ENCODE assay signal across 8 mouse cellular contexts in genomic region chr9:25251611-25252282, GRCm38 (mm10). TPM values are rescaled to one million over a fixed set of nuclear protein-coding genes. Genes with fewer than 3 reads are reported as not detected.
DNase-seq lines count a peak whose midpoint lies in the region; ATAC-seq and TF ChIP-seq lines count a peak whose summit lies in the region.

No protein-coding gene starts in this region.

- peak overlapping the region; percentile 98 for H3K9ac ChIP-seq in forebrain, embryonic 16.5 days (replicated peaks; ENCODE audit: low read depth, low read length)
- peak overlapping the region; percentile 76 for H3K9ac ChIP-seq in lung, embryonic 15.5 days

- H3K27me3 ChIP-seq in forebrain, embryonic 16.5 days (replicated peaks; ENCODE audit: control insufficient read depth, insufficient read depth, low read length) = no peaks in the 10 kb centered on the region
- no peaks in the 10 kb centered on the region for H3K27me3 ChIP-seq in lung, embryonic 15.5 days

- no peaks in the 10 kb centered on the region for H3K9me3 ChIP-seq in forebrain, embryonic 16.5 days (ENCODE audit: control insufficient read depth, low read length)
- H3K9me3 ChIP-seq in lung, embryonic 15.5 days = no peaks in the 10 kb centered on the region

- no peak for TF ChIP-seq CTCF in layer of hippocampus, adult 2 months (conservative IDR thresholded peaks at IDR 0.05)

- 0% methylated on average over 41 of the region's 41 CpGs for WGBS in forebrain, embryonic 16.5 days
- WGBS in lung, embryonic 15.5 days = under 1% methylated on average over 41 of the region's 41 CpGs

- peak overlapping the region; percentile 86 for H3K4me2 ChIP-seq in forebrain, embryonic 16.5 days (ENCODE audit: low read length)
- H3K4me2 ChIP-seq in lung, embryonic 15.5 days = peak overlapping the region; percentile 69

- peaks cover 16% of the 10 kb centered on the region for H3K4me1 ChIP-seq in forebrain, embryonic 16.5 days (replicated peaks; ENCODE audit: control insufficient read depth, insufficient read depth, low read length)
- H3K4me1 ChIP-seq in lung, embryonic 15.5 days = peaks cover 22% of the 10 kb centered on the region

- ATAC-seq in forebrain, embryonic 16.5 days = peak; percentile 85
- peak; percentile 66 to 79 for ATAC-seq in hematopoietic stem cell, adult 5-6 weeks (replicated peaks in 1 of 2; ENCODE audit: insufficient read depth in 1 of 2, low FRiP score in 2 of 2, low TSS enrichment in 1 of 2, low read depth in 1 of 2, poor library complexity in 2 of 2, severe bottlenecking in 2 of 2)
- peak; percentile 87 for ATAC-seq in lung, embryonic 15.5 days (ENCODE audit: borderline replicate concordance, extremely low read depth, low FRiP score, low TSS enrichment)

- H3K4me3 ChIP-seq in forebrain, embryonic 16.5 days (replicated peaks; ENCODE audit: low read length) = peak overlapping the region; percentile 93
- peak overlapping the region; percentile 88 for H3K4me3 ChIP-seq in layer of hippocampus, adult 2 months
- H3K4me3 ChIP-seq in lung, embryonic 15.5 days = peak overlapping the region; percentile 100

- no peaks in the 10 kb centered on the region for H3K36me3 ChIP-seq in forebrain, embryonic 16.5 days (ENCODE audit: control insufficient read depth, insufficient read depth)
- H3K36me3 ChIP-seq in lung, embryonic 15.5 days = no peaks in the 10 kb centered on the region

- peak; percentile 92 for DNase-seq in R1 (ENCODE audit: low read depth, low spot score)
- peak; percentile 95 for DNase-seq in cerebellum, adult 8-10 months
- peak; percentile 89 to 91 for DNase-seq in layer of hippocampus, adult 2 months (ENCODE audit: low spot score in 2 of 2)
- DNase-seq in ovary, adult 18-20 months (ENCODE audit: low spot score) = peak; percentile 81
- peak; percentile 81 to 85 for DNase-seq in urinary bladder, postnatal 36 days (ENCODE audit: low spot score in 2 of 2)

- H3K27ac ChIP-seq in forebrain, embryonic 16.5 days (ENCODE audit: low read length) = peak overlapping the region; percentile 98
- H3K27ac ChIP-seq in layer of hippocampus, adult 2 months = peak overlapping the region; percentile 99
- H3K27ac ChIP-seq in lung, embryonic 15.5 days = peak overlapping the region; percentile 99

RNA-seq across cellular contexts. Expression of gene Sept7, which starts 0.5 kb away (rescaled TPM):
- 265 and 301 TPM in 2 replicates for polyA plus RNA-seq in forebrain, embryonic 16.5 days (2015; fragmentation: Nextera tagmentation; extraction: Ambion mirVana)
- total RNA-seq in hematopoietic stem cell, adult 5-6 weeks (2017) = 320 and 374 TPM in 2 replicates
- total RNA-seq in layer of hippocampus, adult 2 months (2021) = 100 to 1,000 TPM; 263 to 265 TPM
- 296 and 305 TPM in 2 replicates for polyA plus RNA-seq in lung, embryonic 15.5 days (2015; fragmentation: Nextera tagmentation; extraction: Ambion mirVana)

Comparison
In these comparisons a context has a peak if more than half of its experiments do, and no peak if none do; other contexts are left out.
1. Peak in every context shown above with its lines: DNase-seq, ATAC-seq, H3K4me3 ChIP-seq and H3K27ac ChIP-seq.